Mouse (Mus musculus): ENCODE results near the gene Il18bp.

DNA sequence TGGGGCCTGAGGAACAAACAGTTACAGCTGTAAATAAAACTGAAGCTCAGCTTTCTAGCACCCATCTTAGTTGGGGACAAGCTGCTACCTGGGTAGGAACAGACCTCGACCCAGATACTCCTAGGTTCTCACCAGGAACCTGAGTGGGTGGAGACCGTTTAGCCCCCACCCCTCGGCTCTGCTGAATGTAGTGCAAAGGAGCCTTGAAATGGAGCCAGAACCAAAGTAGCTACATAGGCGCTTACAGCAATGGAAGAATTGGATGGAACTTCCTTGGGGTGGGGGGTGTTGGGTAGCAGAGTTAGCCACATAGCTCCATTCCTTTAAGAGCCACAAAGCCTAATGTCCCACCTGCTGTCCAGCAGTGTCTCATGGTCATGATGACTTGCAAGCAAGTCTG is 1.6 kb downstream of the Il18bp start:
- TF ChIP-seq CTCF (conservative IDR thresholded peaks at IDR 0.05; ENCODE audit: insufficient read depth, insufficient read length, low read depth, low read length) (no peak), POLR2A (IDR thresholded peaks at IDR 0.05; ENCODE audit: low read depth, low read length) (no peak)

Data from kidney, adult 2 months (tissue).